Mouse (Mus musculus) olfactory bulb, adult 2 months (tissue): ENCODE measurements at regions not wholly inside any gene's neighbourhood (a gene's known extent, or its start where the extent isn't known, plus 50 kb on each side); places are given as distances from the start of the nearest gene placed in this dataset.

Experiments
- CTCF ChIP-seq: fragments of 200-500 bp; IDR thresholded peaks from 2 replicates; pipeline ENCODE4 v1.5.1; 2012; ENCODE audit warnings: low read depth, mild to moderate bottlenecking, low read length, moderate library complexity; ENCODE audit not compliant: insufficient read depth
- POLR2A ChIP-seq: fragments of 200-500 bp; IDR thresholded peaks from 2 replicates; pipeline ENCODE4 v1.6.1; 2012; ENCODE audit warnings: mild to moderate bottlenecking, low read depth, low read length, moderate library complexity; ENCODE audit not compliant: insufficient read depth

- TF ChIP-seq CTCF (no peak), POLR2A (no peak)
Observed at GRCm38 (mm10) chr9:27640611-27641010, 150.0 kb upstream of the Opcml start.
